Mouse (Mus musculus): ENCODE results near the gene Efcab14. TPM values are rescaled to one million over a fixed set of nuclear protein-coding genes. Genes with fewer than 3 reads are reported as not detected.

The Efcab14 gene
- polyA plus RNA-seq, 1 experiment = 19.1 TPM

DNA sequence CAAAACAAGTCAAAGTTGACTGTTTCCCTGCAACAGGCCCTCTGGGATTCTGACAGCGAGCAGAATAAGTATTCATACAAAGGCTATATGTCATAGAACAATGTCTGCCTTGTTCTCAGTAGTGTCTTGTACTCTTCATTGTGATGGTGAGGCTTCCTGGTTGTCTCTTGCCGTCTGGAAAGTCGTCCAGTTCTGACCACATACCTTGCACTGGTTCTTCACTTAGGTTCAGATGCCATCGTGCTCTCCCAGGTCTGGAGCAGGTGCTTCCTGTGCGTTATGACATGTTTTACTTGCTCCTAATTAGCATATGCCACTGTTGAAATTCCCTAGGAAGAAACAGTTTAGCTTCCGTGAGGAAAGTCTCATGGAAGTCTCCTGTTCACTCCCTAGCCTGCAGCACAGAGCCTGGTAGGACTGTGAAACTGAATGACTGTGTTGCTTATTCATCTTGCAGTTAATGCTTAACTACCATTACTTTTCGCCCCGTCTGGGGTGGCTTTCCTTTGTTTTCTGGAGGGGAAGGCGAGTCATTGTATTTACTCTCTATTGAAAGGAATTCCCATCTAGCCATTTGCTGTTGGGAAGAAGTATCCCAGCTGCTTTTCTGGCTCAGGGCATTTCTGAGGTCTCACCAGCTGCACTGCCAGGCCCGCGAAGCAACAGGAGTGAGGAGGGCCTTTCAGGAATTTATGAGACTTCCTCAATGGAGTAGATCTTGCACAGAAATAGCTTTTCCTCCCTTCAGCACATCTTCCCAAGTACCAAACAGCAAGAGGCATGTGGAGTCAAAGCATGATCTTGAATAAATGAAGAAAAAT is 30.3 kb downstream of the Efcab14 start:
- DNase-seq (ENCODE audit: low read depth, low spot score) = no peak
- 34% methylated on average over 11 of the region's 11 CpGs for WGBS

DNA sequence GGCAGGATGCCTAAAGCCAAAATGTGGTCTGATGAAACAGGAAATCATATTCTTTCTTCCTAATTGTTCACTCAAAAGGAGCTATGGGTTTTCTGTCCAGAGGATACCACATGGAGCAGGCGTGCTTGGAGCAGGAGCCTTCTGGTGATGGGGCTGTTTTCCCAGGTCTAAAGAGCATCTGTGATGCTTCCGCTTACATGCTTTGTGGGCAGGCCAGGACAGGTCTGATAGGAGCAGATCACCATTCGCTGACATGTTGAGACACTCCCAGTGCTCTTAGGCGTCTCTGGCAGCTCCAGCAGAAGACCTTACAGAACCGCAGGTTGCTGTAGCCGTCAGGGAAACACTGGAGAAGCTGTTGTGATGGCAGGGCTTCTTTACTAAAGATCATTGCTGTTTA is 37.5 kb downstream of the Efcab14 start:
- DNase-seq (ENCODE audit: low read depth, low spot score) = no peak
- 86% methylated on average over 6 of the region's 6 CpGs for WGBS

- 96% methylated on average over 2 of the region's 2 CpGs for WGBS
- DNase-seq (ENCODE audit: low read depth, low spot score) = no peak
These were observed 40.1 kb downstream of the Efcab14 start for GRCm38 (mm10) chr4:115777627-115778026.

DNA sequence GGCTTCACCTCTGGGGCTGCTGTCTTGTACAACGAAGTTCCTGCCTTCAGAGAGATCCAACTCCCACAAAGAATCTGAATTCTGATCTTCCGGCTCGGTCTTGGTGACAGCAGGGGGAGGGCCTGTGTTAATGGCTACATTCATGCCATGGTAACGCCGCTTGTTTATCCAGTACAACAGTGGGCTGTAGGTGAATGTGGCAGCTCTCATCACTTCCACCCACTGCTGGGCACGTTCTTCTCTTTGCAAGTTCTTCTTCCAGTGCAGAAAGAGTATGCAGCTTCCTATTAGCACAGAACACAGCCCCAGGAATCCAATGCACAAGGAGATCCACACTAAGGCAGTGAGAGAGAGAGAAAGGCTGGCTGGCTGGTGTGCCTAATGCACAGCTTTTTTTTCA is 42.7 kb downstream of the Efcab14 start:
- 25% methylated on average over 6 of the region's 6 CpGs for WGBS
- DNase-seq (ENCODE audit: low read depth, low spot score) = no peak

- no peak for DNase-seq (ENCODE audit: low read depth, low spot score)
- WGBS = 88% methylated on average over 3 of the region's 3 CpGs
These were observed 43.4 kb downstream of the Efcab14 start, which contains the start of gene Tex38 for GRCm38 (mm10) chr4:115780918-115781317. TSS of gene Tex38 (minus strand) at chr4:115781018.

DNA sequence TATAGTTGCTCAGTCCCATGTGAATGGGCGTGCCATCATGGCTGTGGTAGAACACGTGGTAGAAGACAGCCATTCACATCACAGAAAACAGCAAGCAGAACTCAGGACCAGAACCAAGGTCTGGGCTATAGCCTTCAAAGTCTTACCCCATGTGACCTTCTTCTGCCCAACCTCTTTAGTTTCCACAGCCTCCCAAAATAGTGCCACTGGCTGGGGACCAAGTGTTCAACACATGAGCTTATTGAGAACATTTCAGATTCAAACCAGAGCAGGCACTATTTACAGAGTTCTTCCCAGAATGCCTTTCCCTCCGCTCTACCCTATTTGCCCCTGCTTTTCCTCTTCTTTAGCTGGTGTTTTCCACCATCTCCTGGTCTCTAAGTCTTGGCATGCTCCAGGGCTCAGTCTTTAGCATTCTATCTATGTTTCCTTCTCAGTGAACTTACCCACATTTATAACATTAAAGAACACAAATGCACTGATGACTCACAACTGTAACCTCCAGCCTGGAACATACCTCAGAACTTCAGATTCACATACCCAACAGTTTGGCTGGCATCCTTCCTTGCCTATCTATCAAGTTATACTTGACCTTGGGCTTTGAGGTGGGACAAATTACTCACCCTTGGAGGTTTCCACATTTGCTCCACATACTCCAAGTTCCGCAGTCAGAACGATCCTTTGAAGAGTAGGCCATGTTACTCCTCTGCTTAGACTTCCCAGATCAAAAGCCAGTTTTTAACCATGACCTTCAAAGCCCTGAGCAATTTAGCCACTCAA is 44.7 kb downstream of the Efcab14 start:
- no peak for DNase-seq (ENCODE audit: low read depth, low spot score)
- WGBS = 88% methylated on average over 5 of the region's 5 CpGs

DNA sequence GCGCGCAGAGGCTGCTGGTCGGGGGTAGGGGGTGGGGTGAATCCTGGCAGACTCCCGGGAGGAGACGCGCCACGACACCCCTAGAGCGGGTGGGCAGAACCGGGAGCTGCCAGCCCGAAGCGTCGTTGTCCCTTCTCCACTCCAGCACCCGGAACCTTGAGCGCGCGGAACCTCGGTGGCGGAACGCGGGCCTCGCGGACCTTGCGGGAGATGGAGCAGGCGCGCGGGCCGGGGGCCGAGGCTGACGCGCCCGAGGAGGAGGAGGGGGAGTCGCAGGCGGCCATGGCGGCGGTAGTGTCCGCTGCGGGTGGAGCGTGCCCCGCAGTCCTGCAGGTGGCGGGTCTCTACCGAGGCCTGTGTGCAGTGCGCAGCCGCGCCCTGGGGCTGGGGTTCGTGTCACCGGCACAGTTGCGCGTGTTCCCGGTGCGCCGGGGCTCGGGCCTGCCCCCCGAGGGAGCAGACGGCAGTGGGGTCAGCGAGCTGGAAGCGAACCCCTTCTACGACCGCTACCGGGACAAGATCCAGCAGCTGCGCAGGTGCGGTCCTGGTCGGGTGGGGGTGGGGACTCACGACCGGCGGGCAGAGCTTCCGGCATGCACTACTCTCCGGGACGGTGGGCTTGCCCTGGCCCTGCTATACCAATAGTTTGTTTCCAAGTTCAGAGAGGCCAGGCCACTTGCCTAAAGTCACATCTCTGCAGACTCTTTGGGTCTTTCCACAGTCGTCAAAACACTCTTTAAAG is 47.4 kb downstream of the Efcab14 start, which contains the start of gene Atpaf1:
TSS of gene Atpaf1 (plus strand) at position 44 of the 742 bp plus-strand sequence.
- no peak for DNase-seq (ENCODE audit: low read depth, low spot score)
- under 1% methylated on average over 65 of the region's 69 CpGs for WGBS

- WGBS = 22% methylated on average over 7 of the region's 7 CpGs
- no peak for DNase-seq (ENCODE audit: low read depth, low spot score)
These were observed 48.0 kb downstream of the Efcab14 start for GRCm38 (mm10) chr4:115785511-115786034.

DNA sequence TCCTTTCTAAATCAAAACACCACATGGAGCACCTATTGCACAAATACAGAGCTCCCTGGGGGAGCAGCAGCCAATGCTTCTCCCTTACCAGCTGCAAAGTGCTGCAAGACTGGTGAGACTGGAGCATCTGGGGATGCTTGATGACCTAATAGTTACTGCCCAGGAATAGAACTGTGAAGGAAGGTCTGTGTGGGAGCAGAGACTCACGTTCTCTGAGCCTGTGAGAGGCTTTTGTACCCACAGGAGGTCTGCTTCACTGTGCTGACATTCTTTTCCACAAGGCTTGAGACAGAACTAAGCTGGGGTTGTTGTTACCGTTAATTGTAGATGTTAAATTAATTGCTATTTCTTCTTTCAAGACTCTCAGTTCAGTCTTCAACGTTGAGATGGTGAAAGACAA is 53.3 kb downstream of the Efcab14 start:
- no peak for DNase-seq (ENCODE audit: low read depth, low spot score)
- WGBS = 79% methylated on average over 3 of the region's 3 CpGs

DNA sequence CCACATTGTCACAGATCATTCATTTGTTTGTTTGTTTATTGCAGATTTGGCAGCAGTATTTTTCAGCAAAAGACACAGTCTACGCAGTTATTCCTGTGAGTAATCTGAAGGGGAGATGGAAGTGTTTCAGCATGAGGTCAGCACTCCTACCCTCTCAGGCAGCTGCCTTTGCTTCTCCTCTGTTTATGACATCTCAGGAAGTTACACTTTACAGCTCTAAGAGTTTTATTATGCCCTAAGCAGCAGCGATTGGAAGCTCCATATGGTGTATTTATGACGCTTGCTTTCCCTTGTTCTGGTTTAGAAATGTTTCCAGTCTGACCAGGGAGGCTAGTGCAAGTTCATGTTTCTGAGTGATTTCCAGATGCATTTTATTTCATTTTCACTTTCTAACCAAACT is 57.8 kb downstream of the Efcab14 start:
- 20% methylated on average over 3 of the region's 3 CpGs for WGBS
- no peak for DNase-seq (ENCODE audit: low read depth, low spot score)

- no peak for DNase-seq (ENCODE audit: low read depth, low spot score)
- 78% methylated on average over 3 of the region's 3 CpGs for WGBS
These were observed 62.4 kb downstream of the Efcab14 start for GRCm38 (mm10) chr4:115799981-115800380.

- 76% methylated on average over 4 of the region's 4 CpGs for WGBS
- no peak for DNase-seq (ENCODE audit: low read depth, low spot score)
These were observed 74.8 kb downstream of the Efcab14 start for GRCm38 (mm10) chr4:115812326-115812725.

DNA sequence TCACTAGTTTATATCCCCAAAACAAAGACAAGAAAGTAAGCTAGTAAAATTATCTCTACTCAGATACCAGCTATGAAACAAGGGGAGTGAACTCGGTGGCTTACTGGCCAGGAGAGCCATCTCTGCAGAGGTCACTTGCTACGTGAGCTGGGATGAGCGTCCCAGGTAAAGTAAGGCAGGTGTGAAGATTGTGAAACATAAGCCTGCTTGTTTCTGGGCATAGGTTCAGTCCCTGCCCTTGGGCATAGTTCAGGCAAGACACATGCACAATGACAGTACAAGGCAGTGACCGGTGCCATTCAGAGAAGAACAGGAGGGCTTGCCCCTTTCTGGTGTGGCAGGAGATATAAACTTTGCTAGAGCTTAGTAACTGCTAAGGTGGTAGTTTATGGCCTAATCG is 78.1 kb downstream of the Efcab14 start:
- no peak for DNase-seq (ENCODE audit: low read depth, low spot score)
- WGBS = 85% methylated on average over 5 of the region's 5 CpGs

DNA sequence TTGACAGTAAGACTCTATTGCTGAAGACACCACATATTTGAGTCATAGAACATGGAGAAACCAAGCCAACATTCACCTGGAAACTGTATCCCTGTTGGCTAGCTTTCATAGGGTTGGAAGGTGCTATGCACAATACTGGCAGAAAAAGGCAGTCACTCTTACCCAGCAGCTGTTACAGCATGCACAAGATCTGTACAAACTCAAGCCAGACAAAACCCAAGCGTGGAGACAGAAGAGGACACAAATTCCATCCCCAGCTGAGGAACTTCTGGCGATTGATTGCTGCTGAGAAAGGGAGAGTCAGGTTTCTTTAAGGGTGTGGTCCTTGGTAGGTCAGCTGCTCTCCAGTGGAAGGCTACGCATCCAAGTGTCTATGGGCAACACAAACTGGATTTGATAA is 82.7 kb downstream of the Efcab14 start:
- DNase-seq (ENCODE audit: low read depth, low spot score) = no peak
- WGBS = 68% methylated on average over 3 of the region's 3 CpGs

DNA sequence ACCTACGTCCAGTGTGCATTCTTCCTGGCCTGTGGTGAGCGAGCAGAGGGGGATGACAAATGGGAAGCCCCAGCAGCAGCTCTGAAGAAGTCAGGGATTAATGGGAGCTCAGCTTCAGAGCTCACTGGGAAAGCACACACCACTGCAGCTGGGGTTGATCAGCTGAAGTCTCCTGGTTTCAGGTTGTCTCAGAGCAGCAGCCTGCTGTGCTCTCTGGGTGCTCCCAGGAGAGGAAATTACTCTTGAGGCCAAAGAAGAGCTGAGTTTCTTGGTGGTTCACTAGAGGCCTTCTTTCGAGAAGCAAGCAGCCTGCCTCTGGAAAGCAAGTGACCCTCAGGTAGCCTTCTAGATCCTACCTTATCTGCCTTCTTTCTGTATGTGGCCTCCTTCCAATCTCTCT is 83.4 kb downstream of the Efcab14 start:
- no peak for DNase-seq (ENCODE audit: low read depth, low spot score)
- 88% methylated on average over 3 of the region's 3 CpGs for WGBS

GRCm38 (mm10) chr4:115821431-115821830 is 83.9 kb downstream of the Efcab14 start:
- DNase-seq (ENCODE audit: low read depth, low spot score) = no peak

GRCm38 (mm10) chr4:115821928-115822327 is 84.4 kb downstream of the Efcab14 start:
- no peak for DNase-seq (ENCODE audit: low read depth, low spot score)
- WGBS = 65% methylated on average over 3 of the region's 3 CpGs

DNA sequence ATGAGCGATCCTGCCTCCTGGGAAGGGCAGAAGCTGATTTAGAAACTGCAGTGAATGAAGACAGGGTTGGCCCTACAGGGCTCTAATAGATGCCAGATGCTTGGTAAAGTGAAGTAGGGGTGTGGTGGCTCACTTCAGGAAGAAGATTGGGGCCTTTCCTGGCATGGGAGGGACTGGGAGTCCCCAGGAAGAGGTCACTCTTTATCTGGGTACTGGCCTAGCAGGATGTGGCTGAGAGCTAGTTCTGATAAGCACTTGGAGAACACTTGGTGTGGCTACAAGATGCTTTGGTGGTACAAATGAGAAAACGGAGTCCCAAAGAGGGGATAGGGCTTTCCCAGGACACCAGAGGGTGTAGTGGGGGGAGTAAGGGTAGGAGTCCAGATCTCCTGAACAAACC is 86.6 kb downstream of the Efcab14 start:
- DNase-seq (ENCODE audit: low read depth, low spot score) = no peak
- WGBS = 81% methylated on average over 2 of the region's 2 CpGs

DNA sequence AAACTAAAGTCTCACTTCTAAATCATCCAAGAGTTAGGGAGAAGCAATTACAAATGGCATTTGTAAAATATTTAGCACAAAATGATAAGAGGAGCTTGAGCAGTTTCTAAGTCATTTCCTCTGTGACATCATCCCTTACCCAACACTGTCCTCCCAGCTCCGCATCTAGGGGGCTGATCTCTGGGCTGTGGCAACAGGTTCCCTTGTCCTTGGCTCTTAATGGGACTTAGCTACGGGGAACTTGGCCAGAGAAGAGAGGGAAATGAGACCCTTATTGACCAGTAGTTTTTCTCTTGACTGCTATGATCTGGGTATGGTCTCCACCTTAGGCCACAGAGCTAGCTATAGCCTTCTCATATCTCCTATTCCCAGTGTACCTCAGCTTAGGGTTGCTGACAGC is 87.7 kb downstream of the Efcab14 start:
- no peak for DNase-seq (ENCODE audit: low read depth, low spot score)
- WGBS = 89% methylated on average over 2 of the region's 2 CpGs

Measured in large intestine, adult 2 months (tissue).